Mouse (Mus musculus) olfactory bulb, adult 2 months (tissue): ENCODE measurements around the gene Tlr5. TPM values are rescaled to one million over a fixed set of nuclear protein-coding genes. Genes with fewer than 3 reads are reported as not detected.

Experiments
- H3K27ac ChIP-seq: fragments of 200-500 bp; 2 replicates; pipeline ENCODE4 v1.5.1; 2012; ENCODE audit warnings: low read depth, low read length; ENCODE audit not compliant: insufficient read depth
- H3K4me1 ChIP-seq: fragments of 200-500 bp; 2 replicates; pipeline ENCODE4 v1.6.1; 2012; ENCODE audit warnings: low read length; ENCODE audit not compliant: control insufficient read depth, insufficient read depth
- H3K4me3 ChIP-seq: fragments of 200-500 bp; 2 replicates; pipeline ENCODE4 v1.5.1; 2012; ENCODE audit warnings: mild to moderate bottlenecking, low read depth, low read length, moderate library complexity; ENCODE audit not compliant: insufficient read depth
- CTCF ChIP-seq: fragments of 200-500 bp; IDR thresholded peaks from 2 replicates; pipeline ENCODE4 v1.5.1; 2012; ENCODE audit warnings: low read depth, mild to moderate bottlenecking, low read length, moderate library complexity; ENCODE audit not compliant: insufficient read depth
- POLR2A ChIP-seq: fragments of 200-500 bp; IDR thresholded peaks from 2 replicates; pipeline ENCODE4 v1.6.1; 2012; ENCODE audit warnings: mild to moderate bottlenecking, low read depth, low read length, moderate library complexity; ENCODE audit not compliant: insufficient read depth
- WGBS: fragments of 180-500 bp; shearing (Covaris S2); methylation state at CpG from one replicate; pipeline ENCODE4 v1.1.7; 2018; 5-methylcytosine and 5-hydroxymethylcytosine counted together
- polyA plus RNA-seq: library from polyadenylated mRNA; stranded (reverse); fragments of >200 nt; gene quantifications from 2 replicates; pipeline ENCODE4 v1.2.4, GENCODE M21; 2012; ENCODE audit warnings: low replicate concordance; ENCODE audit not compliant: missing spikeins, insufficient read depth, insufficient read length

The Tlr5 gene
- polyA plus RNA-seq, 1 experiment: not detected

DNA sequence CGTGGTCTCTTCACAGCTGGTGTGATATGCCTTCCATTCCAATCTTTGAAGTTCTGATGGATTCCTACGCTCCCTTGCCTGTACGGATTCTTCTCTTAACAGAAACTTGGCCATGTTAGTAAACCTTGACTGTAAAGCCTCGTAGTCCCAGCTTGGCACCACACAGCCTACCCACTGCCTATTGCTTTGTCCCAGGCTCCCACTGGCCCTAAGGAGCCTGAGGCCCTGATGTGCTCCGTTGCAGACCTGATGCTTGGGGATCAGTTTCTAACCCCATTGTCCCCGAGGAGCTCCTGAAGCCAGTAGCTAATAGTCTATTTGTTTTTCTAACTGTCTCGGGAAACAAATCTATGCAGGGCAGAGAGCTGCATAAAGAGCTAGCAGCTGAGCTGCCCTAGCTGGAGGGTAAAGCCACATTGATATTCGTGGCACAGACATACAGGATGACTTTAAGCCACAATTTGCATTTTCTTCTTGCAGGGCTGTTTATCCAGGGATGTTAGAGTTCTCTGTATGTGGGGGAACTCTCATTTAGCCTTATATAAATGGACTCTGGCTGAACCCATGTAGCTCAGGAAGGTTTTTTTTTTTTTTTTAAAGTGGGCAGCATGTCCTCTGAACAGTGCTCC, 35.8 kb upstream of the Tlr5 start:
- TF ChIP-seq CTCF (no peak), POLR2A (no peak)
- whole genome bisulfite sequencing: 48% methylated on average over 8 of the region's 8 CpGs

DNA sequence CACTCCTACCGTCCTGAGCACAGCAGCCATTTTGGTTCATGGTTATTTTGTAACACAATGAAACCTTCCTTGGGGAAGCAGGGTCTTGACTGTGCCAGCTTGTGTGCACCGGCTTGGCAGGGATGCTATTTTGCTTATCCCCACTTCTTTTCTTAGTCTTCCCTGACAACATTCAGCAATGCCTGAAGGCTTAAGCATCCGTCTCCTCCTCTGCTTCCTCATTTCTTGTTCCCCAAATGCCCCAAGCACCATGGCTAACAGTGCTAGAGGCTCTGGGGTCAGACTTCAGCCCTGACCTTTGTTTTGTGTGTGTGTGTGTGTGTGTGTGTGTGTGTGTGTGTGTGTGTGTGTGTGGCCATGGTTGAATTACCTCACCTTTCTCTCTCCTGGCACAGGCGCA, 31.8 kb upstream of the Tlr5 start:
- peaks cover 13% of the 10 kb centered on the region for H3K4me1 ChIP-seq
- WGBS: 51% methylated on average over 4 of the region's 4 CpGs
- TF ChIP-seq CTCF (no peak), POLR2A (no peak)
- no peak overlapping the region for H3K4me3 ChIP-seq
- H3K27ac ChIP-seq: no peak overlapping the region

More for the DNA sequence above, 35.8 kb upstream of the Tlr5 start:
- Histone ChIP-seq H3K4me3 (no peak overlapping the region), H3K4me1 (peaks cover 13% of the 10 kb centered on the region; the same call in 1 of the 2 replicates), H3K27ac (no peak overlapping the region)

DNA sequence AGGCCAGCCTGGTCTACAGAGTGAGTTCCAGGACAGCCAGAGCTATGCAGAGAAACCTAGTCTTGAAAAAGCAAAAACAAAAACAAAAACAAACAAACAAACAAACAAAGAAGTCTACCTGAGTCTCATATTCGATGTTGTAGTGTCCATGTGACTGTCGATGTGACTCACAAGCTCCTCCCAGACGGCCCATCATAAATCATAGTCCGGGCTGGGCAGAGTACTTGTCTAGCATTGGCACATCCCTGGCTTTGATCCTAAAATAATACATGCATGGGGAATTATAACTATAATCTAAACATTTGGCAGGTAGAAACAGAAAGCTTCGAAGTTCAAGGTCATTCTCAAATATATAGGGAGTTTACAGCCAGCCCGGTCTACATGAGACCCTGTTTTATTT, 28.1 kb upstream of the Tlr5 start:
- 86% methylated on average over 6 of the region's 6 CpGs for WGBS
- Histone ChIP-seq H3K27ac (no peak overlapping the region), H3K4me3 (no peak overlapping the region), H3K4me1 (peaks cover 10% of the 10 kb centered on the region)
- TF ChIP-seq POLR2A (no peak), CTCF (no peak)

DNA sequence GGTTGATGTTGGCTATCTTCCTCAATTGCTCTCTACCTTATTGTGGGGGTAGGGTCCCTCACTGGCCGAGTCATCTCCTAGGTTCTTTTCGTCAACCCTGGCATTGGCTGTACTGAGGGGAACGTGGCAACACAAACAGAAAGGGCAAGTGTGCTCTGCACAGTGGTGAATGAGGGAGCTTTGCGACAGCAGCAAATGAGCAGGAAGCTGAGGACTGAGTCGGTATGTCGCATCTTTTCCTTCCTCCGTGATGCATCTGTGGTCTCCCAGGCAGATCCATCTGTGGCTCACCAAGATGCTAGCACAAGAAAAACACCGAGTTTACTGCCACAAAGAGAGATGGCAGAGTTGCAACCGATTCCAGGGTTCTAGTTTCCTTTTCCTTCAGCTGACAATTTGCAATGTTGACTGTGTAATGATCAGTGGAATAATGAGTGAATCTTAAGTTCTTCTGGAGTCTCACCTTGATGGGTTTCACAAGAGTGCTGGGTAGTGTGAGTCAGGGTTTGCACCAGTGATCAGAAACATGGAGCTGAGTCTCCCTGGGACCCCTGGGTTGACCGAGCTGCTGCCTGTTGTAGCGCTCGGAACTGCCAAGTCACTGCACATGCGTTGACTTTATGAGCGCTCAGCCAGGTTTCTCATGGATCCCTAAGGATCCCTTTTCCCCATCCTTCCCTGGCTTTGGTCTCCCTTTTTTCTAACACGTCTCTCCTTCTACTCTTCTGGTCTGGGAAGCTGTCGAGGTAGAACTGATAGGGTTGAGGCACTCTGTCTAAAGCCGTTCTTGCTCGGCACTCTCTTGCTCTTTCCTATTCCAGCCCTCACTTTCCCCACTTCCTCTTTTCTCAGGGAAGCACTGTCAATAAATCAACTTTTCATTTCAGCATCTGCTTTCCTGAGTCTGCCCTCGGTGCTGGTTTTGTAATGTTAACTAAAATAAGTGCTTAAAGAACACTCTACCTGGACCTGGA, 26.4 kb upstream of the Tlr5 start:
- Histone ChIP-seq H3K4me1 (peaks cover 3% of the 10 kb centered on the region; the same call in 1 of the 2 replicates), H3K27ac (no peak overlapping the region), H3K4me3 (no peak overlapping the region)
- TF ChIP-seq CTCF (no peak), POLR2A (no peak)
- WGBS: 76% methylated on average over 19 of the region's 19 CpGs

DNA sequence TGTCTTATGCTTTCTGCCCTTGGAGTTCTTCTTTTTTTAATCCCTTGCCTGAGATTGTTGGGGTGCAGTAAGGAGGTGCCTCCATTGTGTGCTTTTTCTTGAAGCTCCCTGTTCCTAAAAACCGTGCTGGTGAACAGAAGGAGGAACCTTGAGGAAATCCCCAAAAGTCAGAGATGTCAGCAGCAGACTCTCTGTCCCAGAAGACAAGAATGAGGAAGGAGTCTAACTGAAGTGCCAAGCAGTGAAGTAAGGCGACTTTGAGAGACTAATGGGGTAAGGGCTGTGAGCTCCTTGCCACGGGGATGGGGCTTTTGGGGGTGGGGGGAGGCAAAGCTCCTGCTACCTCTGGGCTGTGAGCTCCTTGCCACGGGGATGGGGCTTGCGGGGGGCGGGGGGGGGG, 19.1 kb upstream of the Tlr5 start:
- Histone ChIP-seq H3K4me3 (no peak overlapping the region), H3K4me1 (no peaks in the 10 kb centered on the region), H3K27ac (no peak overlapping the region)
- TF ChIP-seq POLR2A (no peak), CTCF (no peak)
- 46% methylated on average over 6 of the region's 6 CpGs for WGBS

DNA sequence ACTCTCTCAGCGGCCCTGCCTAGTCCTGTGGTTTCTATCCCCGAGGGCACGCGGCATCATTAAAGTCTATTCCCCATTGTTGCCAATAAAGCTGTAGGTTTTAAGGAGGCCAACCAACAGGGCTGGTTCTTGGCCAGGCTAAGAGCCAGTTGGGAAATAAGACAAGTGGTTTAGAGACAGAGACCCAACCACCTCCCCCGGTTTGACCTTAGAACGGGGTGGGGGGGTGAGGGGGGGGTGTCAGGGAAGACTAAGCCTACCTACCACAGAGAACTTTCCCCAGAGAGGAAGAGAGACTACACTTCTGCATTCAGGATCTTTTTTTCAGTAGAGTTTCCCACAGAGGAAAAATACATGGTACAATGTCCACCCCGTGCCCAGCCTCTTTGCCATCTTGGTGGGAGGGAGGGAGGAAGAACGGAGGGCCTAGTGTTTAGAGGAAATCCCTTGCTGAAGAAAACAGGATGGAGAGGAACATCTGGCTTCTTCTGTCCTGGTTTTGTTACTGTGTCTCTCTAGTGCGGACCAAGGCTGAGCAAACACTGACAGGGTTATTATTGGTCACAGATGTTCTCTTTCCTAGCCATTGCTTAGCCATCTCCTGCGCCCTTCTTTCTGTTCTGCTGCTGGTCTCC, 17.0 kb upstream of the Tlr5 start:
- TF ChIP-seq POLR2A (no peak), CTCF (no peak)
- Histone ChIP-seq H3K27ac (no peak overlapping the region), H3K4me1 (no peaks in the 10 kb centered on the region), H3K4me3 (no peak overlapping the region)
- 39% methylated on average over 10 of the region's 10 CpGs for WGBS

DNA sequence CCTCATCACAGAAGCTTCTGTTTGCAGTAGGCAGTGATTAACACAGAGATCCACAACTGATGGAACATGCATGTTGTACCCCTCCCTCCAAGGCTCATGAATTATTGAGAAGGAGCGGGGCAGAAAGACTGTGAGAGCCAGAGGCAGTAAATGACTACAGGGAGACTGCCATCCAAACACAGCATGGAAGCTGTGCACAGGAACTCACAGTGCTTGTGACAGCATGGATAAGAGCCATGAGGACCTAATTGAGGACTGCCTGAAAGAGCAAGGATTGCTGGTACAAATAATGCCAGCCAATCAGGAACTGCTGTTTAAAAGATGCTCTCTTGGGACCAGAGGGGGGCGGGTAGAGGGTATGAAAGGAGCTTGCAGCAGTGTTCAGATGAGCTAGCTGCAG, 12.7 kb upstream of the Tlr5 start:
- no peaks in the 10 kb centered on the region for H3K4me1 ChIP-seq
- no peak for TF ChIP-seq CTCF
- H3K4me3 ChIP-seq: no peak overlapping the region
- 73% methylated on average over 2 of the region's 2 CpGs for WGBS
- H3K27ac ChIP-seq: no peak overlapping the region

DNA sequence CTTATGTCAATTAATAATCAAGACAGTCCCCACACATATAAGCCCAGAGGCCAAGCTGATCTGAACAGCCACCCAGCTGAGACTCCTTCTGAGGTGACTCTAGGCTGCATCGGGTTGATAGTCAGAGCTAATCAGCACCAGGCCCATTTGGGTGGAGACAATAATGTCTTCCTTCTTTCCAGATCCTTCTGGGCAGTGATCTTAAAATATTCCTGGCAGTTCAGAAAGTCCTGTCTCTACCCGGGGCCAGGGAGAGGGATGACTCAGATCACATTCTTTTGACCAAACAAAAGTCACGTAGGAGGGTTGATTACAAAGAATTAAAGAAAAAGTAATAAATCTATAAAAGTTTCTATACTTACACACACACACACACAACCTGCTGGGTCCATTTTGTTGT, 10.7 kb upstream of the Tlr5 start:
- 79% methylated on average over 3 of the region's 3 CpGs for WGBS
- no peak overlapping the region for H3K4me3 ChIP-seq
- H3K27ac ChIP-seq: no peak overlapping the region
- no peaks in the 10 kb centered on the region for H3K4me1 ChIP-seq
- TF ChIP-seq CTCF (no peak), POLR2A (no peak)

DNA sequence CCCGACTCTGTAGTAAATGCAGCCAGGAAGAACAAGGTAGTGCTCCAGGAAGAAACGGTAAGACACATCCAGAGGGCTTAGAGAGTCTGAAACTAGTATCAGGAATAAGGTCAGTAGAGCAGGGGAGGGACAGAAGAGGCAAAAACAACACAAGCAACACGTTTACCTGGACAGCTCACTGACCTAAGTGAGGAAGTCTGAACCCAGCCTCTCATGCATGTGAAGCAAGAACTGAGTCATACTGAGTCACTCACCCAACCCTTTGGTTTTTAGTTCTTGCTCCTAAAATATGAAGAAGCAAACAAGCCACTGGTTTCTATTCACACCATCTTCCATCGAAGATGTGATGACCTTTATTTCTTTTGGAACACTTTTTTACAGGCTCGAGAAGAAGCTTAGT, 9.9 kb upstream of the Tlr5 start:
- 68% methylated on average over 5 of the region's 5 CpGs for WGBS

More for the DNA sequence above, 9.9 kb upstream of the Tlr5 start:
- Histone ChIP-seq H3K4me1 (no peaks in the 10 kb centered on the region), H3K27ac (no peak overlapping the region), H3K4me3 (no peak overlapping the region)
- no peak for TF ChIP-seq CTCF
- no peak for TF ChIP-seq POLR2A
